Mouse (Mus musculus): ENCODE measurements around the gene Rpl18a.

DNA sequence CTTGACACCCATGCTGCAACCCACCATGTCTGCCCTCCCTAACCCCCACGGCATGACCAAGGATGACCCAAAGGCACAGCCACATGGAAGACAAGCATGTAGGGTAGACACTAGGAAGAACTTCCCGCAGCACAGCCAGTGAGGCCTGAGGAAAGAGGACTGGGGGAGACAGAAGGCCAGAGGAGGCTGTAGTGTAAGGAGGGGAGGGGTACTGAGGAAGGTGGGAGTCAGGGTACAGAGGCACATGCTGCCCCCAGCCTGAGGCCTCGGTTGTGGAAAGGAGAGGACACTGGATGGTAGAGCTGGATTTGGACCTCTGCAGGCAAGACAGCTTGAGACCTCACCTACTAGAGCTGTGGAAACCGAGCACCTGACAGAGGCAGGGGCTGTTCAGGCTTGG lies 46.3 kb downstream of the Rpl18a start:
- TF ChIP-seq CTCF (IDR thresholded peaks at IDR 0.05; ENCODE audit: extremely low read depth, insufficient read depth, low read length) (no peak), POLR2A (IDR thresholded peaks at IDR 0.05; ENCODE audit: extremely low read depth, insufficient read depth, low read length) (no peak)

Data from cortical plate, adult 2 months (tissue).